Comparison of ENCODE assay signal across 16 mouse cellular contexts in genomic region chr12:12405491-12406110, GRCm38 (mm10).
DNase-seq lines count a peak whose midpoint lies in the region; ATAC-seq and TF ChIP-seq lines count a peak whose summit lies in the region.
"Had no signal": no experiment of that assay in that cellular context is flagged by ENCODE, and none has a peak within 500 bp of the region (broad histone marks: within the 10 kb centered on the region; RNA-seq: fewer than 3 reads in every experiment).

No protein-coding gene starts in this region.

- no peak for ATAC-seq in heart, embryonic 12.5 days (ENCODE audit: insufficient number of reproducible peaks, low FRiP score)
- no peak for ATAC-seq in kidney, postnatal 0 days (replicated peaks; ENCODE audit: low FRiP score, low read depth)
- no peak for ATAC-seq in embryonic facial prominence, embryonic 12.5 days (ENCODE audit: insufficient number of reproducible peaks, insufficient read depth, low FRiP score, low TSS enrichment)
- ATAC-seq: activated CD4-positive, CD25-positive, alpha-beta regulatory T cell, adult 4 months; liver, embryonic 12.5 days had no signal

- H3K9ac ChIP-seq in heart, embryonic 12.5 days: no peak overlapping the region
- H3K9ac ChIP-seq in kidney, postnatal 0 days (ENCODE audit: low read depth, low read length): no peak overlapping the region
- no peak overlapping the region for H3K9ac ChIP-seq in embryonic facial prominence, embryonic 12.5 days
- H3K9ac ChIP-seq: kidney, embryonic 15.5 days; liver, embryonic 12.5 days; midbrain, embryonic 12.5 days had no signal

- H3K4me1 ChIP-seq in heart, embryonic 12.5 days (replicated peaks): peaks cover 28% of the 10 kb centered on the region
- no peaks in the 10 kb centered on the region for H3K4me1 ChIP-seq in kidney, postnatal 0 days (replicated peaks; ENCODE audit: insufficient read depth, low read length)
- peaks cover 25% of the 10 kb centered on the region for H3K4me1 ChIP-seq in embryonic facial prominence, embryonic 12.5 days
- H3K4me1 ChIP-seq: liver, embryonic 12.5 days; midbrain, embryonic 12.5 days had no signal

- no peak for TF ChIP-seq CTCF in kidney, postnatal 0 days (IDR thresholded peaks at IDR 0.05; ENCODE audit: low read depth)

- H3K4me3 ChIP-seq in heart, embryonic 12.5 days: no peak overlapping the region
- H3K4me3 ChIP-seq in kidney, postnatal 0 days (replicated peaks; ENCODE audit: low read depth, low read length): no peak overlapping the region
- no peak overlapping the region for H3K4me3 ChIP-seq in embryonic facial prominence, embryonic 12.5 days
- H3K4me3 ChIP-seq: erythroblast, embryonic 14.5 days; kidney, embryonic 15.5 days; liver, embryonic 12.5 days; midbrain, embryonic 12.5 days had no signal

- DNase-seq in heart, postnatal 10 days: no peak
- peak; percentile 28 for DNase-seq in kidney, postnatal 0 days (ENCODE audit: low spot score)
- DNase-seq in kidney, postnatal 14 days: no peak
- peak; percentile 44 for DNase-seq in R1 (ENCODE audit: low read depth, low spot score)
- DNase-seq in layer of hippocampus, postnatal 36 days: no peak
- DNase-seq in adrenal gland, adult 8-10 months: no peak
- DNase-seq: B cell, adult 2 months; cerebellum, postnatal 10 days had no signal

- WGBS in heart, embryonic 12.5 days: 47% methylated on average over 10 of the region's 10 CpGs
- 43% methylated on average over 10 of the region's 10 CpGs for WGBS in kidney, postnatal 0 days
- WGBS in embryonic facial prominence, embryonic 12.5 days: 28% methylated on average over 10 of the region's 10 CpGs

- H3K4me2 ChIP-seq in heart, embryonic 12.5 days: peak overlapping the region; percentile 33
- H3K4me2 ChIP-seq in kidney, postnatal 0 days (ENCODE audit: low read length): no peak overlapping the region
- peak overlapping the region; percentile 25 for H3K4me2 ChIP-seq in embryonic facial prominence, embryonic 12.5 days (replicated peaks)
- H3K4me2 ChIP-seq: kidney, embryonic 15.5 days; liver, embryonic 12.5 days; midbrain, embryonic 12.5 days had no signal

- H3K36me3 ChIP-seq in heart, embryonic 12.5 days: no peaks in the 10 kb centered on the region
- H3K36me3 ChIP-seq in kidney, postnatal 0 days (ENCODE audit: insufficient read depth, low read length): no peaks in the 10 kb centered on the region
- no peaks in the 10 kb centered on the region for H3K36me3 ChIP-seq in embryonic facial prominence, embryonic 12.5 days
- H3K36me3 ChIP-seq: G1E; kidney, embryonic 15.5 days; liver, embryonic 12.5 days; midbrain, embryonic 12.5 days had no signal

- intact Hi-C loops in heart, postnatal 10 days (cut with DNase I): no loop called here

- no peaks in the 10 kb centered on the region for H3K9me3 ChIP-seq in heart, embryonic 12.5 days (replicated peaks)
- H3K9me3 ChIP-seq in kidney, postnatal 0 days (replicated peaks; ENCODE audit: low read length): no peaks in the 10 kb centered on the region
- no peaks in the 10 kb centered on the region for H3K9me3 ChIP-seq in embryonic facial prominence, embryonic 12.5 days
- H3K9me3 ChIP-seq: kidney, embryonic 15.5 days; liver, embryonic 12.5 days; midbrain, embryonic 12.5 days had no signal

- no peaks in the 10 kb centered on the region for H3K27me3 ChIP-seq in heart, embryonic 12.5 days (replicated peaks)
- H3K27me3 ChIP-seq in kidney, postnatal 0 days (ENCODE audit: insufficient read depth, low read length): no peaks in the 10 kb centered on the region
- no peaks in the 10 kb centered on the region for H3K27me3 ChIP-seq in embryonic facial prominence, embryonic 12.5 days
- H3K27me3 ChIP-seq: kidney, embryonic 15.5 days; midbrain, embryonic 12.5 days had no signal

- peak overlapping the region; percentile 73; the same call in 1 of the 2 replicates for H3K27ac ChIP-seq in heart, embryonic 12.5 days (ENCODE audit: poor library complexity, severe bottlenecking)
- no peak overlapping the region for H3K27ac ChIP-seq in kidney, postnatal 0 days
- H3K27ac ChIP-seq in embryonic facial prominence, embryonic 12.5 days: 0 out of 2 replicates have a peak overlapping the region, but pooled peaks have one; percentile 54
- H3K27ac ChIP-seq: kidney, embryonic 15.5 days; liver, embryonic 12.5 days; midbrain, embryonic 12.5 days had no signal

Comparison
In these comparisons a context has a peak if more than half of its experiments do, and no peak if none do; other contexts are left out.
1. DNase-seq: peak in kidney, postnatal 0 days (single experiment) and R1 (single experiment); none in heart, postnatal 10 days (0 of 2), kidney, postnatal 14 days (single experiment), layer of hippocampus, postnatal 36 days (0 of 2) and adrenal gland, adult 8-10 months (single experiment).